Mouse (Mus musculus) small intestine, adult 2 months (tissue): ENCODE measurements around the gene Aox4. TPM values are rescaled to one million over a fixed set of nuclear protein-coding genes. Genes with fewer than 3 reads are reported as not detected.

Experiments used
- H3K27ac ChIP-seq: fragments of 200-500 bp; 2 replicates; pipeline ENCODE4 v1.5.1; 2012; ENCODE audit warnings: low read depth, low read length, control low read depth, inconsistent platforms; ENCODE audit not compliant: insufficient read depth
- H3K27me3 ChIP-seq: fragments of 200-500 bp; 2 replicates; pipeline ENCODE4 v1.6.1; 2012; ENCODE audit warnings: mild to moderate bottlenecking, moderate library complexity, low read length, inconsistent platforms; ENCODE audit not compliant: control insufficient read depth, insufficient read depth
- H3K36me3 ChIP-seq: fragments of 200-500 bp; 2 replicates; pipeline ENCODE4 v1.6.1; 2012; ENCODE audit warnings: mild to moderate bottlenecking, low read length, control low read depth, inconsistent platforms; ENCODE audit not compliant: control insufficient read depth, insufficient read depth
- H3K4me1 ChIP-seq: fragments of 200-500 bp; 2 replicates; pipeline ENCODE4 v1.6.1; 2012; ENCODE audit warnings: low read length, inconsistent platforms, mixed read lengths; ENCODE audit not compliant: control insufficient read depth, insufficient read depth, insufficient read length
- H3K4me3 ChIP-seq: fragments of 200-500 bp; 2 replicates; pipeline ENCODE4 v1.5.1; 2012; ENCODE audit warnings: low read depth, mild to moderate bottlenecking, control low read depth, inconsistent platforms, low read length, moderate library complexity
- CTCF ChIP-seq: fragments of 200-500 bp; IDR thresholded peaks from 2 replicates; pipeline ENCODE4 v1.5.1; 2012; ENCODE audit warnings: low read depth, mild to moderate bottlenecking, control low read depth, inconsistent platforms, low read length, moderate library complexity, mixed read lengths; ENCODE audit not compliant: insufficient replicate concordance, insufficient read length; ENCODE audit errors: extremely low read depth
- POLR2A ChIP-seq: fragments of 200-500 bp; IDR thresholded peaks from 2 replicates; pipeline ENCODE4 v1.6.1; 2012; ENCODE audit warnings: low read depth, mild to moderate bottlenecking, control low read depth, inconsistent platforms, low read length, moderate library complexity
- WGBS: fragments of 180-500 bp; shearing (Covaris S2); methylation state at CpG from one replicate; pipeline ENCODE4 v1.1.7; 2018; 5-methylcytosine and 5-hydroxymethylcytosine counted together
- polyA plus RNA-seq: library from polyadenylated mRNA; depleted of rRNA; stranded (reverse); fragments of >200 nt; gene quantifications from 2 replicates; pipeline ENCODE4 v1.2.3, GENCODE M21; 2012

Gene Aox4
- polyA plus RNA-seq, 1 experiment: 0.03 TPM

- Histone ChIP-seq H3K4me1 (no peaks in the 10 kb centered on the region), H3K4me3 (no peak overlapping the region), H3K27me3 (no peaks in the 10 kb centered on the region), H3K36me3 (no peaks in the 10 kb centered on the region), H3K27ac (no peak overlapping the region)
- WGBS: 40% methylated on average over 7 of the region's 7 CpGs
- no peak for TF ChIP-seq CTCF
- TF ChIP-seq POLR2A: no peak
Observed at GRCm38 (mm10) chr1:58212805-58213204, 2.6 kb downstream of the Aox4 start.

GRCm38 (mm10) chr1:58213838-58214237 lies 3.6 kb downstream of the Aox4 start:
- no peak overlapping the region for H3K27ac ChIP-seq
- WGBS: 81% methylated on average over 5 of the region's 5 CpGs
- TF ChIP-seq POLR2A: no peak
- TF ChIP-seq CTCF: no peak
- H3K4me3 ChIP-seq: no peak overlapping the region
- no peaks in the 10 kb centered on the region for H3K4me1 ChIP-seq
- no peaks in the 10 kb centered on the region for H3K36me3 ChIP-seq
- no peaks in the 10 kb centered on the region for H3K27me3 ChIP-seq

- TF ChIP-seq POLR2A (no peak), CTCF (no peak)
- H3K27me3 ChIP-seq: no peaks in the 10 kb centered on the region
- no peaks in the 10 kb centered on the region for H3K36me3 ChIP-seq
- no peak overlapping the region for H3K4me3 ChIP-seq
- WGBS: 85% methylated on average over 4 of the region's 4 CpGs
- H3K4me1 ChIP-seq: no peaks in the 10 kb centered on the region
- H3K27ac ChIP-seq: no peak overlapping the region
Observed at GRCm38 (mm10) chr1:58215353-58215752, 5.2 kb downstream of the Aox4 start.

- 86% methylated on average over 7 of the region's 7 CpGs for whole genome bisulfite sequencing
- Histone ChIP-seq H3K36me3 (no peaks in the 10 kb centered on the region), H3K27ac (no peak overlapping the region), H3K27me3 (no peaks in the 10 kb centered on the region), H3K4me3 (no peak overlapping the region), H3K4me1 (no peaks in the 10 kb centered on the region)
- TF ChIP-seq POLR2A: no peak
- no peak for TF ChIP-seq CTCF
Observed at GRCm38 (mm10) chr1:58215956-58216532, 5.8 kb downstream of the Aox4 start.

GRCm38 (mm10) chr1:58221070-58221469 lies 10.9 kb downstream of the Aox4 start:
- Histone ChIP-seq H3K27ac (no peak overlapping the region), H3K36me3 (no peaks in the 10 kb centered on the region), H3K27me3 (no peaks in the 10 kb centered on the region), H3K4me3 (no peak overlapping the region), H3K4me1 (no peaks in the 10 kb centered on the region)
- 79% methylated on average over 6 of the region's 6 CpGs for WGBS
- no peak for TF ChIP-seq POLR2A
- no peak for TF ChIP-seq CTCF

- TF ChIP-seq CTCF (no peak), POLR2A (no peak)
- 76% methylated on average over 5 of the region's 5 CpGs for WGBS
- H3K4me1 ChIP-seq: no peaks in the 10 kb centered on the region
- no peak overlapping the region for H3K27ac ChIP-seq
- H3K27me3 ChIP-seq: no peaks in the 10 kb centered on the region
- no peaks in the 10 kb centered on the region for H3K36me3 ChIP-seq
- no peak overlapping the region for H3K4me3 ChIP-seq
Observed at GRCm38 (mm10) chr1:58221879-58222278, 11.7 kb downstream of the Aox4 start.

GRCm38 (mm10) chr1:58228086-58228485 lies 17.9 kb downstream of the Aox4 start:
- WGBS: 63% methylated on average over 6 of the region's 6 CpGs
- Histone ChIP-seq H3K27ac (no peak overlapping the region), H3K4me1 (no peaks in the 10 kb centered on the region), H3K4me3 (no peak overlapping the region), H3K27me3 (no peaks in the 10 kb centered on the region), H3K36me3 (no peaks in the 10 kb centered on the region)
- TF ChIP-seq CTCF (no peak), POLR2A (no peak)

- Histone ChIP-seq H3K36me3 (no peaks in the 10 kb centered on the region), H3K4me1 (no peaks in the 10 kb centered on the region), H3K27ac (no peak overlapping the region), H3K27me3 (no peaks in the 10 kb centered on the region), H3K4me3 (no peak overlapping the region)
- TF ChIP-seq CTCF (no peak), POLR2A (no peak)
Observed at GRCm38 (mm10) chr1:58228916-58229315, 18.7 kb downstream of the Aox4 start.
